Mouse (Mus musculus): ENCODE data around the gene Pde4a.
"Not testable (repeated sequence)": the region's sequence is repeated elsewhere in the genome, so short reads cannot be mapped to it uniquely, and the experiment has no call there.

Pde4a gene

GRCm38 (mm10) chr9:21219820-21220219 lies 54.3 kb downstream of the Pde4a start:
- DNase-seq (ENCODE audit: extremely low spot score), result no peak

GRCm38 (mm10) chr9:21220490-21221382 lies 55.2 kb downstream of the Pde4a start:
- DNase-seq (ENCODE audit: extremely low spot score), result peak; percentile 93

DNA sequence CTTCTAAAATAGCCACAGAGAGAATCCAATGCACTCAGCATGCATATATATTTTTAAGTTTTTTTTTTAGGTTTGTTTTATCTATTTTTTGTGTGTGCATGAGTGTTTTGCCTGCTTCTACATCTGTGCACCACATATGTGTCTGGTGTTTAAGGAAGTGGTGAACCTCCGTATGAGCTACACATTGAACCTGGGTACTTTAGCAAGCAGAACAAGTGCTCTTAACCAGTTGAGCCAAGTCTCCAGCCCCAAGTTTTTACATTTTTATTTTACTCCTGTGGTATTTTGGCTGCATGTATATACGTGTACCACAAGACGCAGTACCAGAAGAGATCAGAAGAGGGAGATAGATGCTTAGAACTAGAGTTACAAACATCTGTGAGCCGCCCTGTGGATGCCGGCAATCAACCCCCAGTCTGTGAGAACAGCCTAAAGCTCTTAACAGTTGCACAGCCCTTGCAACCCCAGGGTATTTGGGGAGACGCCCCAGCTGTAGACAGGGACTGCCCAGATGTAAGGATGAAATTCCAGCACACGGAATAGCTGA lies 55.9 kb downstream of the Pde4a start:
- peak; percentile 63 for DNase-seq (ENCODE audit: extremely low spot score)

GRCm38 (mm10) chr9:21223490-21223889 lies 58.0 kb downstream of the Pde4a start:
- DNase-seq (ENCODE audit: extremely low spot score), result not testable (repeated sequence)

DNA sequence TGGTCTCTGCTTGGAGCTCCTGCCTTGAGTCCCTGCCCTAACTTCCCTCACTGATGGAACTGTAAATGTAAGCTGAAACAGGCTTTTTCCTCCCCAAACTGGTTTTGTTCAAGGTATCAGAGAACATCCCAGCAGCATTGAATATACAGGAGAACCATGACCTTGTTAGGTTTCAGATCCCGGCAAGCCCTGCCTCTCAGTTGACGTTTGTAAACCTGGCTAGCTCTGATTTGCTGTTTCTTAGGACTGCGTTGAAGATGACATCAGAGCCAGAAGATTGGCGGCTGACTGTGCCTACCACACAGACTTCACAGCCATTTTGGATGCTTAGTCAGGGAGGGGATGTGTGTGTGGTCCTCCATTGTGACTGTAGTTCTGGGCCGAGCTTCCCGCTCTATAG lies 58.4 kb downstream of the Pde4a start:
- DNase-seq (ENCODE audit: extremely low spot score), result no peak

GRCm38 (mm10) chr9:21224576-21225414 lies 59.3 kb downstream of the Pde4a start:
- peak; percentile 58 for DNase-seq (ENCODE audit: extremely low spot score)

DNA sequence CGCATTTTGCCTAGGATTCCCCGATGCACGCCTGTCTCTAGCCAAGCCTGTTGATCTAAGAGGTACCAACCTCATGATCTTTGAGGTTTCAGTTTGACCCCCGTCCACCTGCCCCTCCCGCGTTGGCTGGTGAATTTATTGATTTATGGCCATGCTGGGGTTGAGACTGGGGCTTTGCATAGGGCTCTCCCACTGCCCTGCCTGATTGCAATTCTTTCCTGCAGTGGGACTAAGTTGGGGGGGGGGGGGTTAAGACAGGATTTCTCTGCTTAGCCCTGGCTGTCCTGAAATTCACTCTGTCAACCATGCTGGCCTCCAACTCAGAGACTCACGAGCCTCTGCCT lies 59.9 kb downstream of the Pde4a start:
- DNase-seq (ENCODE audit: extremely low spot score), result no peak

DNA sequence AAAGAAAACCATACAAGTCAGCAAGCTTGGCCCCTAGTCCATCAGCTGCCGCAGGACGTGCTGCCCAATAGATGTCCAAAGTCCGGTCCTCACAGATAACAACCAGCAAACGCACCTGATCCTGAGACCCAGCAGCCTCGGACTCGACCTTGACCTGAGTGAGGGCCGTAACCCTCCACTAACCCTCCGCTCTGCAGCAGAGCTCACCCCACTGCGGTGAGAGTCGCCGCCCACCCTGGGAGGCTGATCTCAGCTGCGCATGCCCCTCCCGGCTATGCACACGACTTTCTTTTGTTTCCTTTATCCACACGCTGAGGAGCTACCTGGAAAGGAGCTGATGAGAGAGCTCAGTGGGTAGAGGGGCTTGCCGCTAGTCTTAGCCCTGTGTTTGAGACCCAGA lies 61.8 kb downstream of the Pde4a start:
- DNase-seq (ENCODE audit: extremely low spot score), result no peak

GRCm38 (mm10) chr9:21231551-21231950 lies 66.0 kb downstream of the Pde4a start:
- DNase-seq (ENCODE audit: extremely low spot score), result no peak

- DNase-seq (ENCODE audit: extremely low spot score), result no peak
Measured at GRCm38 (mm10) chr9:21232867-21233266, 67.4 kb downstream of the Pde4a start.

DNA sequence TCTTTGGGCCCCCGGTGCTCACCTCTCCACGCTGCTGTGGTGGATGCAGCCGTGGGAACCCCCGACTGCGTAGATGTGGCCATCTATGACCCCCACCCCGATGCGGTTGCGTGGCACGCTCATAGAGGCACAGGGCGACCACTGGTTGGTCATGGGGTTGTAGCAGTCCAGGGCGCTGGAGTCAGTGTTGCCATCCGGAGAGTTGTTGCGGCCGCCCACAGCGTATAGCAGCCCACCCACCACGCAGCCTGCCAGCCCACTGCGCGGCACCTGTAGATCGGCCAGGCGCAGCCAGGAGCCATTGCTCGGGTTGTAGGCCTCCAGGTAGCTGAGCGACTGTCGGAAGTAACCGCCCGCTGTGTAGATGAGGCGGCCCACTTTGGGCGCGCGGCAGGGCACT lies 67.9 kb downstream of the Pde4a start:
- DNase-seq (ENCODE audit: extremely low spot score), result no peak

- DNase-seq (ENCODE audit: extremely low spot score), result no peak
Measured at GRCm38 (mm10) chr9:21233805-21234204, 68.3 kb downstream of the Pde4a start.

- no peak for DNase-seq (ENCODE audit: extremely low spot score)
Measured at GRCm38 (mm10) chr9:21235341-21235740, 69.8 kb downstream of the Pde4a start.

GRCm38 (mm10) chr9:21236991-21237367 lies 71.5 kb downstream of the Pde4a start:
- no peak for DNase-seq (ENCODE audit: extremely low spot score)

GRCm38 (mm10) chr9:21237368-21238003 lies 72.0 kb downstream of the Pde4a start:
- peak; percentile 56 for DNase-seq (ENCODE audit: extremely low spot score)

DNA sequence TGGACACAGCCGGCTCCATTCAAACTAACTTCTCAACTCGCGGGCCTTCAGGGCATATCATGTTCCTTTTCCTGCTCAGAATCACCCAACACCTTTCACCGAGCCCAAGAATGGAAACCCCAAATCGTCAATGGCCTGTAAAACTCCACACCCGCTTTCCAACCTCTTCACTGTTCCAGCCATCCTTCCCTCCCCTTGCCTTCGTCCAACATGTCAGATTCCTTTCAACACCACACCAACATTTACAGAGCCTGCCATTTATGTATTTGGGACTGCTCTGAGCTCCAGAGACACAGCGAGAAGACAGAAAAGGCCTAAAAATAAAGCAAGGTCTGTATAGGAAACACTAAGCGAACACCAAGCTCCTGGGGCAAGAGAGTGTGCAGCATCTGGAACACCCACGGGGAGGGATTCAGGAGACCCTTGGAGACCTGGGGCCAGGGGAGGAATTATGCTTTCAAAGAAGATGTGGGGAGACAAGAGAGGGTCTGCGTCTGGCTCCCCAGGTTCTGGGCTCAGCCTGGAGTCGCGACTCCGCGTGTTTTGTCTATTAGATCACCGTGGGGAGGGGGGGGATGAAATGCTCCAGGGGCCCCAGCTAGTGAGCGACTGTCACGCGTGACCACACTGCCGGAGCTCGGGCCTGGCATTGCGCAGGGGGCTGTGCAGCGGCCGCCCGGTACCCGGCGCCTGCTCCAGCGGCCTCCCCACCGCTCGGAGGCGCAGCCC lies 72.7 kb downstream of the Pde4a start:
- DNase-seq (ENCODE audit: extremely low spot score), result peak; percentile 46

DNA sequence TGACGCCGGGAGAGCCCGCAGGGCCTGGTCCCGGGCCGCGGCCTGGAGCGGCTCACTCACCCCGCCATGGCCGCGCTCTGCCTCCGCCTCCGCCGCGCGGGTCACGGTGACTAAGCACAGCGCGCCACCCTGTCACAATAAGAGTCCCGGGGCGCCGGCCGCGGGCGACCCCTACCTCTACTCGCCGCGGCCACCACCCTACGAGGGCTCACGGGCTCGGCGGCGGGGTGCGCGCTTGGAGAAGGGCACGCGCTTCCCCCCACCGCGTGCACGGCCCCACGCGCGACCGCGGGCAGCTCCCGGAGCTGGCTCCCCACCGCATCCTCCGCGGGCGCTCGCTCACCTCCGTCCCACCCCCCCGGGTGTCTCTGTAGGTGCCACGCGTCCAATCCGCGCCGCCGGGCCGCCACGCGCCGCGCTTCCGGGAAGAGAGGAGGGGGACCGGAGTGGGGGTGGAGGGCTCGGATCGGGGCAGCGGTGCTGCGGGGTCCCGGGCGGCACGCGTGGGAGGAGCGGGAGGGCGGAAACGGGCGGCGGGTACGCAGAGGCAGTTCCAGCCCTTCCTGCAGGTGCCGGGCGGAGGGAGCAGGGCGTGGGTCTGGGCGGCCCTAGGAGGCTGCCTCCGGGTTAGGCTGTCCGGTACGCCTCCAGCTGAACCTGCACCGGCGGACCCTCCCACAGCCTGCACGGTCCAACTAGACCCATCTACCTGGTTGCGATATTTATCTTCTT lies 73.4 kb downstream of the Pde4a start, which contains the start of gene Keap1:
Gene Keap1 (minus strand): TSS at position 629 of the 732 bp plus-strand sequence.
- peak; percentile 86 for DNase-seq (ENCODE audit: extremely low spot score)

DNA sequence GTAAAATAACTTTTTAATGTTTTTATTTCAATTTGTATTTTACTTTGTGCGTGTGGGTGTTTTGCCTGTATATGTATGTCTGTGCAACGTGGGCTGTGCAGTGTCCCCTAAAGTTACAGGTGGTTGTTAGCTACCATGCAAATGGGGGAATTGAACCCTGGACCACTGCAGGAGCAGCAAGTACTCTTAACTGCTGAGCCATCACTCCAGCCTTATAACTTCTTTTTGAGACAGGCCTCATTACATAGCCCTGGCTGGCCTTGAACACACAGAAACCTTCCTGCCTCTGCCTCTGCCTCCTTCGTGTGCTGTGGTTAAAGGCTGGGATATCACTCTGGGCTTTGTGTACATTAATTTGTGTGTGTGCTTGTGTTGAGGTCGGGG lies 73.9 kb downstream of the Pde4a start:
- DNase-seq (ENCODE audit: extremely low spot score), result no peak

DNA sequence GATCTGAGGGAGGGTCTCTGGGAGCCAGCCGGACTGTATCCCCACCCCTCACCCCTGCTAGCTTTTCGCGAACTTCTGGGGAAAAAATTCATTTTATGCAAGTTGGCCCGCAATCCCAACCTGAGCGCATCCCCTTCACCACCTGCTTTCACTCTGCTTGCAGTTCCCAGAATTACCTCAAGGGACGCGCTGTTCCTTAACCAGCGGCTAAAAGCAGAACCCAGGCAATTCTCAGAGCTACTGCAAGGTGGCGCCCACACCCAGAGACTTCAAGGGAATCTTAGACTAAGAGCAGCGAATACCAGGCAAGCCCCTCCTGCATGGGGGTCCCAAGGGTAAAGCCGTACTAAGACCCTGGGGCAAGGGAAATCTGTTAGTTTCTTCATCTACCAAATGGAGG lies 75.8 kb downstream of the Pde4a start:
- peak; percentile 88 for DNase-seq (ENCODE audit: extremely low spot score)

- no peak for DNase-seq (ENCODE audit: extremely low spot score)
Measured at GRCm38 (mm10) chr9:21243826-21244427, 78.4 kb downstream of the Pde4a start.
